Mouse (Mus musculus) layer of hippocampus, postnatal 36 days (tissue): ENCODE results near the gene Rbbp6. TPM values are rescaled to one million over a fixed set of nuclear protein-coding genes. Genes with fewer than 3 reads are reported as not detected.

Experiments
- total RNA-seq, 2 experiments: library from RNA; stranded (reverse); gene quantifications; 2 replicates each; pipeline ENCODE4 v1.2.3; 2021

Rbbp6 gene
- total RNA-seq, 2 experiments from 2014 or later, result 71.6 to 75.1 TPM

Other genes with a start within 250 kb of the Rbbp6 start
- gene Tnrc6a, start 158.2 kb downstream of the Rbbp6 start, total RNA-seq, result 10 to 100 TPM; 44.6 to 49.9 TPM
- gene Slc5a11, start 249.1 kb downstream of the Rbbp6 start, total RNA-seq, result 1 to 10 TPM; 1.3 to 2.0 TPM